Mouse (Mus musculus): ENCODE measurements around the gene Ago3. TPM values are rescaled to one million over a fixed set of nuclear protein-coding genes. Genes with fewer than 3 reads are reported as not detected.
A peak's percentile ranks its signal among the peaks of the same experiment; 100 is the strongest.

Ago3 gene
- polyA plus RNA-seq, 1 experiment from 2014 or later: 12.0 TPM

- no peak for DNase-seq (ENCODE audit: extremely low spot score, low spot score)
- Histone ChIP-seq H3K4me1 (peaks cover 42% of the 10 kb centered on the region), H3K36me3 (replicated peaks) (peaks cover 56% of the 10 kb centered on the region), H3K27me3 (ENCODE audit: poor library complexity, severe bottlenecking) (no peaks in the 10 kb centered on the region), H3K4me3 (no peak overlapping the region), H3K27ac (no peak overlapping the region), H3K9me3 (no peaks in the 10 kb centered on the region)
- 94% methylated on average over 13 of the region's 13 CpGs for WGBS
Observed at GRCm38 (mm10) chr4:126316443-126317040, 112.8 kb downstream of the Ago3 start.

DNA sequence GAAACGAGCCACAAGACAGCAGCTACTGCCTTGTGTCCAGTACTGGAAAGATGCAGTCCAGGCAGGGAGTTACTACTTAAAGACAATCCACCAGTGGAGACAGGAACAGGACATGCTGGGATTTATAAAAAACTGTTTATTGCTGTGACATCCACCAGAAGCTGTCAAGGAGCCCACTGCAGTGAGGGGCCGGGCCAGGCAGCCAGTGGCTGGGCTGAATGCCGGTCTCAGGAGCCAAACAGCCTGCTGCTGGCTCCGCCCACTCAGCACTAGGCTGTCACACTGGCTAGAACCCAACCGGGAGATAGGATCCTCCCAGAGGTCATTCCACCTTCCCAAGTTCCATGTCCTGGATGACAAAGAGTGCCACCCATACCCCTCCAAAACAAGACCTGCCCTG is 113.4 kb downstream of the Ago3 start:
- peaks cover 37% of the 10 kb centered on the region for H3K4me1 ChIP-seq
- no peaks in the 10 kb centered on the region for H3K9me3 ChIP-seq
- no peaks in the 10 kb centered on the region for H3K27me3 ChIP-seq (ENCODE audit: poor library complexity, severe bottlenecking)

DNA sequence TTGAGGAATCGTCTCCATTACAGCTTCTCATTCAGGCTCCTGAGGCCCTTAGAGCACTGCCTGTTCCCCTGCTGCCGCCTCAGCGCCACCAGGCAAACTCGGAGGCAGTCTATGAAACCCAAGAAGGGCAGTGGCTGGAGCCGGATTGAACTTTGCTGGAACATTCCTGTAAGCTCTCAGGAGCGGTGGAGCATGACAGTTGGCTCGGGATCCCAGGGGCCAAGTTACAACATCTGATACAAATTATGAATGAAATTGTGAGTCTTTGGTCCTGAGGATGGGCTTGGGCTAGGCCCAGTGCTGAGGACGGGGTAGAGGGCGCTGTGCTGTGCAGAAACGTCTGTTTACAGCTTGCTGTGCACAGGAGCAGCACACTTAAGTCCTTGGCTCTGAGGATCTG is 115.0 kb downstream of the Ago3 start:
- DNase-seq (ENCODE audit: extremely low spot score, low spot score): no peak
- Histone ChIP-seq H3K4me3 (no peak overlapping the region), H3K9me3 (no peaks in the 10 kb centered on the region), H3K27ac (0 out of 2 replicates have a peak overlapping the region, but pooled peaks have one; percentile 51), H3K4me1 (peaks cover 33% of the 10 kb centered on the region), H3K27me3 (ENCODE audit: poor library complexity, severe bottlenecking) (0 out of 2 replicates have a peak, but pooled peaks cover 1% of the 10 kb centered on the region), H3K36me3 (replicated peaks) (peaks cover 50% of the 10 kb centered on the region)
- 45% methylated on average over 10 of the region's 10 CpGs for WGBS

More for the DNA sequence above, 113.4 kb downstream of the Ago3 start:
- Histone ChIP-seq H3K36me3 (replicated peaks) (peaks cover 56% of the 10 kb centered on the region), H3K4me3 (no peak overlapping the region), H3K27ac (no peak overlapping the region)
- DNase-seq (ENCODE audit: extremely low spot score, low spot score): no peak
- WGBS: 56% methylated on average over 5 of the region's 5 CpGs

- Histone ChIP-seq H3K4me3 (no peak overlapping the region), H3K9me3 (no peaks in the 10 kb centered on the region), H3K36me3 (replicated peaks) (peaks cover 38% of the 10 kb centered on the region), H3K27ac (peak overlapping the region; percentile 9; the same call in 1 of the 2 replicates), H3K4me1 (peaks cover 39% of the 10 kb centered on the region), H3K27me3 (ENCODE audit: poor library complexity, severe bottlenecking) (peaks cover 13% of the 10 kb centered on the region)
- no peak for DNase-seq (ENCODE audit: extremely low spot score, low spot score)
- 30% methylated on average over 5 of the region's 5 CpGs for whole genome bisulfite sequencing
Observed at GRCm38 (mm10) chr4:126313202-126313601, 116.2 kb downstream of the Ago3 start.

- Histone ChIP-seq H3K36me3 (replicated peaks) (peaks cover 23% of the 10 kb centered on the region), H3K9me3 (no peaks in the 10 kb centered on the region), H3K27ac (peak overlapping the region; percentile 53), H3K4me3 (no peak overlapping the region), H3K4me1 (peaks cover 43% of the 10 kb centered on the region), H3K27me3 (ENCODE audit: poor library complexity, severe bottlenecking) (peaks cover 15% of the 10 kb centered on the region)
- no peak for DNase-seq (ENCODE audit: extremely low spot score, low spot score)
- 92% methylated on average over 16 of the region's 16 CpGs for WGBS
Observed at GRCm38 (mm10) chr4:126311566-126312200, 117.7 kb downstream of the Ago3 start.

- Histone ChIP-seq H3K4me3 (no peak overlapping the region), H3K27me3 (ENCODE audit: poor library complexity, severe bottlenecking) (peaks cover 15% of the 10 kb centered on the region), H3K9me3 (peaks cover 5% of the 10 kb centered on the region), H3K36me3 (replicated peaks) (peaks cover 9% of the 10 kb centered on the region), H3K4me1 (peaks cover 45% of the 10 kb centered on the region), H3K27ac (0 out of 2 replicates have a peak overlapping the region, but pooled peaks have one; percentile 44)
- WGBS: 75% methylated on average over 7 of the region's 7 CpGs
- DNase-seq (ENCODE audit: extremely low spot score, low spot score): no peak
Observed at GRCm38 (mm10) chr4:126310344-126310743, 119.0 kb downstream of the Ago3 start.

- peaks cover 43% of the 10 kb centered on the region for H3K4me1 ChIP-seq
- peaks cover 5% of the 10 kb centered on the region for H3K9me3 ChIP-seq
- peak overlapping the region; percentile 46 for H3K4me3 ChIP-seq
- H3K36me3 ChIP-seq (replicated peaks): peaks cover 5% of the 10 kb centered on the region
- peak overlapping the region; percentile 53 for H3K27ac ChIP-seq
- H3K27me3 ChIP-seq (ENCODE audit: poor library complexity, severe bottlenecking): peaks cover 15% of the 10 kb centered on the region
- DNase-seq (ENCODE audit: extremely low spot score, low spot score): peak; percentile 94
- WGBS: 1% methylated on average over 7 of the region's 7 CpGs
Observed at GRCm38 (mm10) chr4:126309922-126310309, 119.4 kb downstream of the Ago3 start.

DNA sequence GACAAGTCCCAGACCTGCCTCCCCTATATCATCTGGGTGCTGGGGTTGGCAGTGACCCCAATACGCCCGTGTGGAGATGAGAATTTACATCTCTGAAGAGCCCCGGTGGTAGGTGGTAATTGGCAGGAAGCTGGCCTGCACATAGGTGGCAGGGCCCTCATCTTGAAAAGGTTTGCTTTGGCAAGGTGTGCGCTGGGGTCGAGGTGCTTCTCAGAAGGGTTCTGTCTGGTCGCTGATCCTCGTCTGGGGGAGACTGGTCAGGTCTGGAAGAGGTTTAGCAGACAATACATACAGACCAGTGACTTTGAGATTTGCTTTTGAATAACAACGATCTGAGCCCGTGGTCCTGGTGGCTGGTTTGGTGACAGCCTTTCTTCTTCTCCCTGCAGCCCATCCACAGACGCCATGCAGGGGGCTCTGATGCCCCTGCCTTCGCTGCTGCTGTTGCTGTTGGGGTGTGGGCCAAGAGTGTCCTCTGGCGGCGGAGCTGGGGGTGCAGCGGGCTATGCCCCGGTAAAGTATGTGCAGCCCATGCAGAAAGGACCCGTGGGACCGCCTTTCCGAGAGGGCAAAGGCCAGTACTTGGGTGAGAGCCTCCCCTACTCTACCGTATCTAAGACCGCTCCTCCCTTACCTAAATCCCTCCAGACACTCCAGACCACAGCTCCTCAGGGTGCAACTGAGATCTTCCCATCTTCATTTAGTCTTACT is 120.0 kb downstream of the Ago3 start:
- Histone ChIP-seq H3K27ac (peak overlapping the region; percentile 53), H3K4me1 (peaks cover 37% of the 10 kb centered on the region), H3K9me3 (peaks cover 5% of the 10 kb centered on the region), H3K4me3 (peak overlapping the region; percentile 46), H3K27me3 (ENCODE audit: poor library complexity, severe bottlenecking) (peaks cover 17% of the 10 kb centered on the region), H3K36me3 (replicated peaks) (no peaks in the 10 kb centered on the region)
- 16% methylated on average over 20 of the region's 20 CpGs for WGBS
- no peak for DNase-seq (ENCODE audit: extremely low spot score, low spot score)

DNA sequence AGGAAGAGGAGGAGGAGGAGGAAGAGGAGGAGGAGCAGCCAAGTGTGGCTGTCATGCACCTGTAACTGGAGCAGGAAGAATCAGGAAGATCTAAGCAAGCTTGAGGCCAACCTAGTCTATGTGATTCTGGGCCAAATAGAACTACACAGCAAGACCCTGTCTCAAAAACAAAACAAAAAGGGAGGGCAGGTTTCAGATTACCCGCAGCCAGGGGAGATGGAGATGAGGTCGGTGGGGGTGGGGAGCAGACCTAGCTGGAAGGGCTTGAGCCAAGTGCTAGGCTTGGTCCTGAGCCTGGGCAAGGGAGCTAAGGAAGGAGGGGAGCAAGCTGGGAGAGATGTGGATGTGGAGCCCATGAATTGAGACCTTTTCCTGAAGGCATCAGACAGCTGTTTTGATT is 122.5 kb downstream of the Ago3 start:
- H3K27me3 ChIP-seq (ENCODE audit: poor library complexity, severe bottlenecking): peaks cover 42% of the 10 kb centered on the region
- H3K27ac ChIP-seq: no peak overlapping the region
- H3K4me1 ChIP-seq: peaks cover 27% of the 10 kb centered on the region
- no peaks in the 10 kb centered on the region for H3K36me3 ChIP-seq (replicated peaks)
- peaks cover 5% of the 10 kb centered on the region for H3K9me3 ChIP-seq
- no peak overlapping the region for H3K4me3 ChIP-seq
- 15% methylated on average over 2 of the region's 2 CpGs for WGBS
- no peak for DNase-seq (ENCODE audit: extremely low spot score, low spot score)

DNA sequence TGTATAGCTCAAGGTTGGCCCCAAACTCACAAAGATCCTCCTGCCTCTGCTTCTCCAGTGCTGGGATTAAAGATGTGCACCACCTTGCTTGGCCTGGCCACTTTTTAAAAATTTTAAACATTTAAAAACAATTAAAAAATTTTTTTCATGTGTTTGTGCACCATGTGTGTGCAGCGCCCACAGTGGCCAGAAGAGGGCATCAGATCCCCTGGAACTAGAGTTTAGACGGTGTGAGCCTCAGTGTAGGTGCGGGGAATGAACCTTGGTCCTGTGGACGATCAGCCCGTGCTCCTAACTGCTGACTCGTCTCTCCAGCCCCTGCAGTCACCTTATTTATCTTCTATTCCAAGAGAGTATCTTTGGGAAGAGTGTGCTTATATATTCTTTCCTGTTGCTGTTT is 123.3 kb downstream of the Ago3 start:
- H3K27me3 ChIP-seq (ENCODE audit: poor library complexity, severe bottlenecking): peaks cover 50% of the 10 kb centered on the region
- 91% methylated on average over 6 of the region's 6 CpGs for WGBS
- H3K4me3 ChIP-seq: no peak overlapping the region
- H3K36me3 ChIP-seq (replicated peaks): no peaks in the 10 kb centered on the region
- H3K27ac ChIP-seq: no peak overlapping the region
- H3K4me1 ChIP-seq: peaks cover 34% of the 10 kb centered on the region
- H3K9me3 ChIP-seq: peaks cover 5% of the 10 kb centered on the region
- DNase-seq (ENCODE audit: extremely low spot score, low spot score): no peak

GRCm38 (mm10) chr4:126305428-126305827 is 123.9 kb downstream of the Ago3 start:
- Histone ChIP-seq H3K36me3 (replicated peaks) (no peaks in the 10 kb centered on the region), H3K4me3 (no peak overlapping the region), H3K4me1 (peaks cover 41% of the 10 kb centered on the region), H3K27ac (no peak overlapping the region), H3K27me3 (ENCODE audit: poor library complexity, severe bottlenecking) (peaks cover 56% of the 10 kb centered on the region), H3K9me3 (peaks cover 5% of the 10 kb centered on the region)
- no peak for DNase-seq (ENCODE audit: extremely low spot score, low spot score)
- WGBS: 91% methylated on average over 1 of the region's 1 CpGs

DNA sequence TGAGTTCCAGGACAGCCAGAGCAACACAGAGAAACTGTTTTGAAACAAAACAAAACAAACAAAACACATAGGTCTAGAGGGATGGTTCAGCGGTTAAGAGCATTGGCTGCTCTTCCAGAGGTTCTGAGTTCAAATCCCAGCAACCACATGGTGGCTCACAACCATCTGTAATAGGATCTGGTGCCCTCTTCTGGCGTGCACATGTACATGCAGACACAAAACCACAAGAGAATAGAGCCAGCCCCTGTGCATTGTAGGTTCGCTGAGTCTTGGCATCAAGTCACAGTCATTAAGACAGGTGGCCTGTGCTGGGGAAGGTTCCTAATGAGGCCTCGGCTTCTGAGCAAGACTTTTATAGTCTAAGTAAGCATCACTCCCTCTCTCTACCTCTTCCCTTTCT is 125.5 kb downstream of the Ago3 start:
- DNase-seq (ENCODE audit: extremely low spot score, low spot score): no peak
- H3K27me3 ChIP-seq (ENCODE audit: poor library complexity, severe bottlenecking): peaks cover 65% of the 10 kb centered on the region
- 69% methylated on average over 4 of the region's 4 CpGs for WGBS
- no peak overlapping the region for H3K27ac ChIP-seq
- peaks cover 8% of the 10 kb centered on the region for H3K9me3 ChIP-seq
- H3K4me3 ChIP-seq: no peak overlapping the region
- H3K4me1 ChIP-seq: peaks cover 31% of the 10 kb centered on the region
- H3K36me3 ChIP-seq (replicated peaks): no peaks in the 10 kb centered on the region
